Mouse (Mus musculus) megakaryocyte, embryonic 14.5 days (primary cell): ENCODE results near the gene Poc1a.

ENCODE experiments used
- FLI1 ChIP-seq: IDR thresholded peaks from 2 replicates; pipeline ENCODE4 v1.6.1; 2012; ENCODE audit warnings: low read length, inconsistent platforms, mixed read lengths
- GATA1 ChIP-seq: IDR thresholded peaks from 3 replicates; pipeline ENCODE4 v1.6.1; 2012; ENCODE audit warnings: mixed read lengths, low read length, inconsistent platforms, borderline replicate concordance

GRCm38 (mm10) chr9:106290636-106291122 is 9.8 kb downstream of the Poc1a start:
- TF ChIP-seq GATA1 (no peak), FLI1 (no peak)
